Mouse (Mus musculus) large intestine, adult 2 months (tissue): ENCODE data around the gene Cacna2d4. TPM values are rescaled to one million over a fixed set of nuclear protein-coding genes. Genes with fewer than 3 reads are reported as not detected.

Experiments used
- DNase-seq: peaks from one replicate; pipeline ENCODE4 v3.0.0-alpha.2; 2012; ENCODE audit warnings: low read depth, low spot score
- WGBS: fragments of 180-500 bp; shearing (Covaris S2); methylation state at CpG from one replicate; pipeline ENCODE4 v1.1.7; 2018; 5-methylcytosine and 5-hydroxymethylcytosine counted together
- polyA plus RNA-seq: library from polyadenylated mRNA; depleted of rRNA; stranded (reverse); fragments of >200 nt; gene quantifications from 2 replicates; pipeline ENCODE4 v1.2.3, GENCODE M21; 2012

The Cacna2d4 gene
- polyA plus RNA-seq, 1 experiment = 0.37 TPM

DNA sequence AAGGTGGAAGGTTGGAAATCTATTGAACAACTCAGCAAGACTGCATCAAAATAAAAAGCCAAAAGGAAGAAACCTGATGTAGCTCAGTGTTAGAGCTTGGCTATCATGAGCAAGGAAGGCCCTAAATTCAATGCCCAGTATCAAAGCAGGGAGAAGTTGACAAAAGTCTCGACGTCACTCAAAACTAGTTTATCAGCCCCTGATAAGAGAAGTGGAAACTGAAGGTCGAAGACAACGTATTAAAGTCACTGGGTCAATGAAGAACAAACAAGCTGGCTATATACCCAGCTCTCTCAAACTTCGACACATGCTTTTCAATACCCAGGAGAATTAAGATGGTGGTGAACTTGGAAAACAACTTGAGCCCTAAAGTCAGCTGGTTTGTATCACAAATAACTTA is 135.9 kb downstream of the Cacna2d4 start:
- no peak for DNase-seq
- WGBS = 63% methylated on average over 5 of the region's 5 CpGs

DNA sequence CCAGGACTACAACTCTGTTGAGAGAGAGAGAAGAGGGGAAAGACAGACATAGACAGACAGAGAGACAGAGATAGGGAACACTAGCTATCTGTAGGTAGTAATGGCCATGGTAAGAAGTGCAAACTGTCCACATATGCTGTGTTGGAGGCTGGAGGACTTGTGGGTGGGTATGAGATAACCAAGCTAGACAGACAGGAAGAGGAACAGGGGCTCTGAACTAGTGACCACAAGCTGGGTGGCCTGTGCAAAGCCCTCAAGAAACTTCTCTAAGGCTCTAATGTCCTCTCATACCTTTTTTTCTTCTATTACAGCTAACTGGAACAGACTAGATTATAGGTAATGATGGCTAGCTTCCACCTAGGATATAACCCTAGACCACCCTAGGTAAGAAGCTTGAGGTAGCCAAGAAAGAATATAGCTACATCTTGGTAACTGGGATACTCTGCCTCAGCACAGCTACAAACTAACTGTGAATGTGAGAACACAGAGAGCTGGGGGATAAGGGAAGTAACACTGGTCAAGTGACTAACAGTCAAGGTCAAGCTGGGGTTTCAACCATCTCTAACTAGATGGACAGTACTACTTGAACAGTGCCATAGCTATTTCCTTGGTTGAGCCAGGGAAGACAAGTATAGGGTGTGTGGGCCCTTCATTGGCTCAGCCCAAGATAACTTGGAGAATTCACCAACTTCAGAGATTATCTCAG is 136.8 kb downstream of the Cacna2d4 start:
- no peak for DNase-seq

DNA sequence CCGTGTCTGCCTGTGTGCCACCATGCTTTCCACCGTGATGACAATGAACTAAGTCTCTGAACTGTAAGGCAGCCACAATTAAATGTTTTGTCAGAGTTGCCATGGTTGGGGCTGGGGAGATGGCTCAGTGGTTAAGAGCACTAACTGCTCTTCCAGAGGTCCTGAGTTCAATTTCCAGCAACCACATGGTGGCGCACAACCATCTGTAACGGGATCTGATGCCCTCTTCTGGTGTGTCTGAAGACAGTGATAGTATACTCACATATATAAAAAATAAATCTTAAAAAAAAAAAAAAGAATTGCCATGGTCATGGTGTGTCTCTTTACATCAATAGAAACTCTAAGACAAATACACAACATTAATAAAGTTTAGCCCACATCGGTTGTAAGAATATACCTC is 138.7 kb downstream of the Cacna2d4 start:
- no peak for DNase-seq
- WGBS = 78% methylated on average over 5 of the region's 5 CpGs

DNA sequence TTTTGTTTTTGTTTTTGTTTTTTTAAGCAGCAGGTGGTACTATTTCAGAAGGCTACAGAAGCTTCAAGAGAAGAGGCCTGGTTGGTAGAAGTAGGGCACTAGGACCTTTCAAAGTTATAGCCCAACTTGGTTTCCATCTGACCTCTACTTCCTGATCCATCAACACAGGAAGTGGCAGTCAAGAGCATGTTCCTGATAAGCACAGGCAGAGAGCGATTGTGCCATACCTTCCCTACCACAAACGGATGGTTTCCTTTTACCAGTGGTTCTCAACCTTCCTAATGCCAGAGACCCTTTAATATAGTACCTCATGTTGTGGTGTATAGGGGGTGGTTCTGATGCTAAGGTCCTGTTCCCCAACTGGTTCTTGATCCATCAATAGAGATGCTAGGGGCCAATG is 141.3 kb downstream of the Cacna2d4 start:
- no peak for DNase-seq
- 19% methylated on average over 2 of the region's 2 CpGs for WGBS

DNA sequence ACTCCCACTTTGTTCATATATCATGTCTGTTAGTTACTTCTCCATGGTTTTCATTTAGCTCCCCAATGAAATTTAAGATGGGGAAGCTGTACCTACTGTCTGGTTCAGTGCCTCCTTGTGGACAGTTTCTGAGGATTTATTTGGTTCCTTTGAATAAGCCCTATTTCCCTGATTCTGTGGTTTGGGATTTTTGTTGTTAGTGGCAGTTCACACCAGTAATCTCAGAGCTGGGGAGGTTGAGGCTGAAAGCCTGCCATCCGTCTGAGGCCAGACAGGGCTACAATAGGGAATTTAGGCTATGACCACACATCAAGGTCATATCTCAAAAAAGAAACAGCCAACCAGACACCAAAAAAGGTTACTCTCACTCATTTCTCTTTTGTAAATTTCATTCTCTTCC is 142.3 kb downstream of the Cacna2d4 start:
- 89% methylated on average over 1 of the region's 1 CpGs for WGBS
- no peak for DNase-seq

DNA sequence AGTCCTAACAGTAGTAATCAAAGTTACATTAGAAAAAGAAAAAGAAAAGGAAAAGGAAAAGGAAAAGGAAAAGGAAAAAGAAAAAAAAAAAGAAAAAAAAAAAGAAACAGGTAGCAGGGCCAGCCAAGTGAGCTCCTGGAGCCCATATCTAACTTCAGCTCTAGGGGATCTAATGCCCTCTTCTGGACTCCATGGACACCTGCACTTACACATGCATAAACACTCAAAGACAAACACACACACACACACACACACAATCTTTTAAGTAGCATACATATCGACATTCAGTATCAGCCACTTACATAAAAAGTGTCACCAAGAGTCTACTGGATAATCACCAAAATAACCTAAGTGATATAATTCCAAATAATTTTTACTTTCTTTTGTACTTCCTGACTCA is 149.3 kb downstream of the Cacna2d4 start:
- WGBS = 71% methylated on average over 1 of the region's 1 CpGs
- no peak for DNase-seq

DNA sequence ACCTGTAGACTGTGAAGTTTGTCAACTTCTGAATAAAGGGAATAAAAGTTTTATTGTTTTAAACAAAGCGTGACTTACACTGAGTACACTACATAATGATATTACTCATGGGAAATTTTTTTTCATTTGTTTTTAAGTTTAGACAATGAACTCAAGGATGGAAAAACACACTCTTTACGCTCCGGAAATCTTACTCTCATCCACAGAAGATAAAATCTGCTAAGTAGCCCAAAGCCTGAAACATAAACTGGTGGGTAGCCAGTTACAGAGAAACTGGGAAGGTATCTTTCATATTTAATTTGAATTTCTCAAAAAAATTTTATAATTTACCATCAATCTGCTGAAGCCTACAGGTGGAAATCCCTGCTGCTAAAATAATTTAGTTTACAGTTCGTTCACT is 150.1 kb downstream of the Cacna2d4 start:
- DNase-seq = no peak
- WGBS = 40% methylated on average over 4 of the region's 4 CpGs

DNA sequence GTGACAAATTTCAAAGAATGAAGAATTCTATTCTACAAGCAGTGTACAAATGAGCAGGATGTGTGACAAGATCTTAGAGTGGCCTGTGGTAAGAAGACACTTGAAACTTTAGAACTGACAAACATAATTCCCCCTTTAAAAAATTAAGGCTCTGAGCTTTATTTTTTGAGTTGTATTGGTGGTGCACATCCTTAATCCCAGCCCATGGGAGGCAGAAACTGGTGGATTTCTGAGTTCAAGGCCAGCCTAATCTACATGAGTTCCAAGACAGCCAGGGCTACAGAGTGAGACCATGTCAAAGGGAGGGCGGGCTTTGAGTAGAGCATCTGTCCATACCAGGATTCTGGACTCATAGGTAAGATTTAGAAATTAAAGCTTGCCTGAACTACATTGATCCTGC is 150.5 kb downstream of the Cacna2d4 start:
- 81% methylated on average over 1 of the region's 1 CpGs for WGBS
- DNase-seq = no peak

DNA sequence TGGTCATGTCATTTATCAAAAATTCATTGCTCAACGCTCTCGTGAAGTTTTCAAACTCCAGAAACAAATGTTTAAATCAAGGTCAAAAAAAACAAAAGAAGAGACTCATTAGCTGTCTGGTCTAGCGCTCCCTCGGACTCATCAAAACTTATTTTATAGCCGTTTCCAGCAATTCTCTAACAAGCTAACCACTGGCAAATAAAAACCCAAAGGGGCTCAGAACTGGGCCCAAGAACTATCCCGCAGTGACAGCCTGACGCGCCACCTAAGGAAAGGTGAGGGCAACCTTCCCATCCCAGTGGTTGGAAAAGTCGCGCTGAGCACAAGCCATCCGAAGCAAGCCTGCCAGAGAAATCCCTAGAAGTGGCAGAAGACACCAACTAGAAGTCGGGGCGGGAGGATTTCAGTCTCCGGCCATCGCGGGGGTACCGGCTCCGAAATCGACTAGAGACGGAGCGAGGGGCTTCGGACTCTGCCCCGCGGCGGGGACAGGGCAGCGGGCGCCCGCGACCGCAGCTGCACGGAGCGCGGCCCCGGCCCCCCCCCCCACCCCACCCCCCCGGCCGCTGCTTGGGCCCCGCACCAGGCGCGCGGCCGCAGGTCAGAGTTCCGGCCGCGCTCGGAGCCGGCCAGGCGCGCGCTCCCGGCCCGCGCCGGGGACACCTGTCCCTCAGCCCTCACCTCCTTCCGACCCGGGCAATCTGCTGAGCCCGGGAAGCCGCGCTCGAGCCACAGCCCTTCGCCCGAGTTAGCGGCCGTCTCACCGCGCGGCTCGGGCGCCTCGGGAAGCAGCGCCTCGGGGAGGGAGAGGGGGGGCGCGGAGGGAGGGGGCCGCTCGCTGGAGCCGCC is 151.7 kb downstream of the Cacna2d4 start:
- under 1% methylated on average over 67 of the region's 76 CpGs for WGBS
- no peak for DNase-seq

DNA sequence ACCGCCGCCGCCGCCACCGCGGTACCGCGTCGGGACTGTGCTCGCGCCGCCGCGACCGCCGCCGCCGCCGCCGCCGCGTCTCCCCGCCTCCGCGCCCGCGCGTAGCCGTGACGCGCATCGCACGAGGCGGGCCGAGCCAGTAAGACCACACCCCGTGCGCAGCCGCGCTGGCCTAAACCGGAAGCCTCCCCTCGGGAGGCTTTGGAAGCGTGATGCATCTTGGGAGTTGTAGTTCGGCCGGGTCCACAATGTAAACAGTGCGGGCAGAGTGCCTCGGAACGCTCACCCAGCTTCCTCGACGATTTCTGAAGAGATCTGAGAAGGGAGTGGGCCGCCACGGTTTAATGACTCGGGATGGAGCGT is 152.3 kb downstream of the Cacna2d4 start:
- under 1% methylated on average over 53 of the region's 53 CpGs for WGBS
- DNase-seq = peak; percentile 94

DNA sequence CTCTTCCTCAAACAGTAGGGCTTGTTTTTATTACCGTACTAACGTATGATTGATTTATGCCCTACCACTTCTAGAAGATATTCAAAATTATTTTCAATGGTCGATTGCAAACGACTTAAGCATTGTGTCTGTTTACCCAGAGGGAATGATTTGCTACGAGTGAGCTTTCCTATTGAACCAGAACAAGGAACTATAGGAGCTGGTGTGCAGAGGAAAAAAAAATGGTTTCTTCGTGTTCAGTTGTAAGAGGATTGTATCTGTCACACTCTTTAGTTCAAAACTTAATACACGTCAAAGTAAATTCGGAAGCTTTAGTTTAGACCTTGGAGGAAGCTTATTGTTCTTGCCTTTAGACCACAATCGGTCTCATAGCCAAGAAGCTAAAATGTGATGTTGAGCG is 152.8 kb downstream of the Cacna2d4 start:
- DNase-seq = no peak
- WGBS = 6% methylated on average over 10 of the region's 10 CpGs

DNA sequence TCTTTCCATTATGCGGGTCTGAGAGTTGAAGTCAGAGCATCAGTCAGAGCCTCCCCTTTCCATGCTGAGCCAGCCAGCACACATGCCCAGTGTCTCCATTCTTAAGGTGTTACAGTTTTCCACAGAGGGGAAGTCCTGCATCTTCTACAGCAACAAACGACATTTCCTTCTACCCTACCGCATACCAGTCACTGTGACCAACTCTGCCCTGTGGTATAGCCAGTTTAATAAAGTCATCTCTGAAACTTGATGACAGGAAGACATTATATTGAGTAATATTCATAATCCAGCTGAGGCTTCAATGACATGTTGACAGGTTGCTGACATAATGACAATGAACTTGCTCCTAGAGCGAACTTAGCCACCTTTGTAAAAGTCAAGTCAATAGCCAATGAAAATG is 154.4 kb downstream of the Cacna2d4 start:
- no peak for DNase-seq
- WGBS = 97% methylated on average over 4 of the region's 4 CpGs

DNA sequence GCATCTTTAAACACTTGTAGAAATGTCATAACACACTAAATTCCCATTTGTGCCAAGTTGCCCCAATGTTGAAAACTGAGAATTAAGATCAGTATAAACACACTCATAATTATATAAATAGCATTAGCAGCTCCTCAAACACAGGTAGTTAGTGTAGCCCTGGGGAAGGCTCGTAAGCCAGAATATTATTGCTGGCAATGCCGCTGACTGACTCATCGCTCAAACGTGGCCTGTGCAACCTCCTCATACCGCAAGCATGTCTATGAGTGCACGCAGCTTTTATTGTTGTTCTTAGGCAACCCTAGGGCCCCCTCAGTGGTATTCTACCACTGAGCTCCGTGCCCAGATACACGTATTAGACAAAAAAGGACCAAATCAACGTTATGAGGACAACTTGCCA is 156.5 kb downstream of the Cacna2d4 start:
- no peak for DNase-seq
- WGBS = 37% methylated on average over 9 of the region's 9 CpGs

DNA sequence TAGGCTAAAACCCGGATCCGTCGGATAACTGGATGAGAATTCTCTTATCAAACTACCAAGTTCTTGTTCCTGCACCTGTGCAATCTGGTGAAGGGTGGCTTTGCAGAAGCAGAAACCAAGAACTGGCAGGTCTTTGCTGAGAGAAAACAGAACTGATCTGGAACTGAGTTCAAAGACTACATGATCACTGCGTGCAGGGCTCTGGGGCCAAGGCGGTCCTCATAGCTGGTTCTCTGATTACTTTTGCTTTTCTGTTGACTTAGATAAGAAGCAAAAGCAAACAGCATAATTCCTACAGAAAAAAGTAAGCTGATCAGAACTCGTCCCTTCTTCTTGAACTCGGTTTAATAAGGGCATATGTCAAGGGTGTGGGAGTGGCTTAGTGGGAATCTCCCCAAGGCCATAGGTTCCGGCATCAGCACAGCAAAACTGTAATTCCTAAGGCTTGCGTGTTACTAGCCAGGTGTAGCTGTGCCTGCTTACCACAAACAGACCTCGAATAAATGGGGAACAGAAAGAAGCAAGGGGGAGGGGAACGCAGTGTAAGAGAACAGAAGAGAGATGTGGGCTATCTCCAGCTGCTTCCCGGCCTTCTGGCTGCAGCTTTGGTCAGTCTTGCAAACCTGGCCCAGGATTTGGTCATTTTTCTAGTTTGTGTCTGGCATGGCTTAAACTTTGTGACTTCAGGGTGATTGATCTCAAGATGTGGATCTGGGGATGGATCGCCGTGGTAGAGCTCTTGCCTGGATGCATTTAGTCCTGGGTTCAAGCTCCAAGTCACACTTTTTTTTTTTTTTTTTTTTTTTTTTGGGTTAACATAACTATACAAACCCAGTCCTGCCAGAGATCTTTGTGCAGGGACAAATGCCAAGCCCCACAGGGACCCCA is 159.3 kb downstream of the Cacna2d4 start:
- 24% methylated on average over 14 of the region's 14 CpGs for WGBS
- no peak for DNase-seq

DNA sequence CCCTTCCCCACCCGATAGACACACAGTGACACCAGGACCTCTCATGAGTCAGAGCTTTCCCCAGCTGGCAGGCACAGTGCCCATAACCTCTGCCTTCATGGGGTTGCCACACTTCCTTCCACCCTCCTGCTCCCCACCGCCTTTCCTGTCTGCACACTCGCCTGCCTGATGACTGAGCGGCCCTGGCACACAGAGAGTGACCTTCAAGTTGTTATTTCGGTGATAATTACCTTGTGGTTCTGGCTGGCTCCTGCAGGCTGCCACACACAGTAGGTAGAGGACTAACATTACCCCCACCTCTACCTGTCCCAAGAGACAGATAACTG is 159.9 kb downstream of the Cacna2d4 start:
- peak; percentile 88 for DNase-seq
- 21% methylated on average over 5 of the region's 5 CpGs for WGBS

DNA sequence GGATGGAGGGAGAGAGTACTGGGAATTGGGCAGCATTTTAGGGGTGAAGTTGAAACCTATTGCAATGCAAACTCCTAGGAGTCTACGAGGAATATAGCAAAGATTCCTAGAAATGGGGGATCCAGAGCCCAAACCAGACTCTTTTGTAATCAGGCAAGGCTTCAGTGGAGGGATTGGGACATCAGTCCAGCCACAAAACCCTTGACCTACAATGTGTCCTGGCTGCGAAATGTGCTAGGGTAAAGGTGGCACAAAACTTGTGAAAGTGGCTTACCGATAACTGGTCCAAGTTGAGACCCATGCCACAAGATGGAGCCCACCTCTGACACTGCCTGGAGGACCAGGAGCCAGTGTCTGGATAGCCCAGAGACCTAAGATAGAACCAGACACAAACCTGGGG is 163.0 kb downstream of the Cacna2d4 start:
- DNase-seq = no peak
- 95% methylated on average over 3 of the region's 3 CpGs for WGBS

DNA sequence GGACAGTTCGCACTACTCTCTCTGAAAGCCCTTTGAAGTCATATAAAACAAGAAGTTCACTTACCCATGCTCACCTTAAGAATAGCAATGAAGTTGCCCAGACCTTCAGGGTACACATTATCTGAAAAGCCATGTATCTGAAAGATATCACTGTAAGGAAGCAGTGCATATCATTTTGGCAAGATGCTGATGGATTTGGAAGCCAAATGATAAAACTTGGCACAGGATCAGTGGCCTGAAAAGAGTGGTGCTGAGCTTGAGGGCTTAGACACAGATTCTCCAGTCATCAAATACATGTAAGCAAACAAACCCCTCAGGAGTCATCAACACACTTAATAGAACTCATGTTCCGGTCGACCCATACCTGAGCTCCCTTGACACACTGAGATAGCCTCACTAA is 164.3 kb downstream of the Cacna2d4 start:
- no peak for DNase-seq
- 88% methylated on average over 3 of the region's 3 CpGs for WGBS

DNA sequence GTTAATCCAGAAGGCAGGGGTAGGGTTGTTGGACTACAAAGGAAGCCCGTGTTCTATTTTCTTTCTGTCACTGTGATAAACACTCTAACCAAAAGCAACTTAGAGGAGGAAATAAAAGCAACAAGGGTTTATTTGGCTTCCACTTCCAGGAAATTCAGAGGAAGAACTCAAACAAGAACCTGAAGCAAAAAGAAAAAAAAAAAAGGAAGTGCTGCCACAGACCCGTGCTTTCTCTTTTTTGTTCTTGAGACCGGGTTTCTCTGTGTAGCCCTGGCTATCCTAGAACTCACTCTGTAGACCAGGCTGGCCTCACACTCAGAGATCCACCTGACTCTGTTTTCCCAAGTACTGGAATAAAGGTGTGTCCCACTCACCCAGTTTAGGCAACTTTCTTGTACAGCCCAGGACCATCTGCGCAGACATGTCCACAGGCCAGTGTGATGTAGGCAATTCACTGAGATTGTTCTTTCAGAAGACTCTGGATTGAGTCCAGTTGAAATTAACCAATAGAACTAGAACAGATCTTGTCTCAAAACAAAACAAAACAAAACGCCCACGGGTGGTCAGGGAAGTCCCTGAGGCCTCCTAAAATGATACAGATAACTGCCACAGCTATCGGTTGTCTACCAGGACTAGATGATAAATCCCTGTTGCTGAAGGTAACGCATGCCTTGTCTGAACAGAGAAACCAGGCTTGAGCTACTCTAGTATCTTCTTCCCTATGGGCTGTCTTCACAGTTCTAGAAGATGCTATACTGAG is 165.4 kb downstream of the Cacna2d4 start:
- 77% methylated on average over 8 of the region's 8 CpGs for WGBS
- no peak for DNase-seq
